Mouse (Mus musculus) kidney, adult 8-10 months (tissue): ENCODE measurements around the gene Got1.

Experiments used
- DNase-seq, 2 experiments: peaks; one replicate each; pipeline ENCODE4 v3.0.0; 2022

Gene Got1

DNA sequence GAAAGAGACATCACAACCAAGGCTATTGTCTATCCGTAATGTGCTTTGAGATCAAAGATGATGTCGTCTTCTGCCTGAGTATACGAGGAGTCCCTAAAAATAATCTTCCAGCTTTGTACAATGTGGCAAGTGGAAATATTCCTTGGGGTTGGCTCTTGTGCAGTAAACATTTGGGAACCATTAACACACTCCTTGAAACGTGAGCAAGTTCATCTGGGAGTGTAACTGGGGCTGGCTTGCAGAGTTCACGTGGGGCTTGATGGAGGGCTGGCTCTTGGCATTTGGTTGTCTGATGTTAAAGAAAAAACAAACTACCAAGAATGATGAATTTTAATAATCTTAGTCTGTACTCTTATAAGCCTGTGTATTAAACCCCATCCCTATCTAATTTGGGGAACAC is 45.0 kb downstream of the Got1 start:
- no peak for DNase-seq

DNA sequence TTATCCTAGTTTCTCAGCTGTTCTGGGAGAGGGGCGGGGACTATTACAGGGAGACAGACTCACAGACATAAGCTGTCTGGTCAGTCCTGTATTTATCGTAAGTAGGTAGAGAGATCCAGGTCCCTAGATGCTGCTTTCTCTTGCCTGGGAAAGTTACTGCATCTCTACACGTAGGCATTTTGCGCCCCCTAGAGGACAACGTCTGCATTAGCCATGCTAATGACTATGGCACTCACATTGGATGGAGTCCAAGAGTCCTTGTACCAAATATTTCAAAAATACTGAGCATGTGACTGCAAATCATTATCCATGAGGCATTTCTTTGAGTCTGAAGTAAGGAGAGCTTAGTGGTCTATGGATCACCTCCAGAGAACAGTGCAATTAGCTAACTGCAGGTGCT is 45.5 kb downstream of the Got1 start:
- peak; percentile 69 to 81 for DNase-seq

DNA sequence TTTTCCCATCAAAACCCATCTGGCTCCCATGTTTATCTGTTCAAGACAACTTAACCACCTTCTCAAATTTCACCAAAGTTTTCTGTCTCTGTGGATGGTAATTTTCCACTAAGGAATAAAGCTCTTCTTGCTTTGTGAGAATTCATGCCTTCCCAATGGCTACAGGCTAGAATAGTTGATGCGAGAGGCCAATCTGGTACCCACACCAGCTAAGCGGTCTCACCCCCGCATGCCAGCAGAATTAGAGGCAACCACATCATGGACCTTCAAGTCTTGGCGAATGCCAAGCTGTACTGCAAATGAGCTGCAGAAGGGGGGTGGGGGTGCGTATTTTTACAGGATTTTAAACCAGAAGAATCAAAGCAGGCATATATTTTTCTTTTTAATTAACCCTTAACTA is 47.0 kb downstream of the Got1 start:
- no peak for DNase-seq

DNA sequence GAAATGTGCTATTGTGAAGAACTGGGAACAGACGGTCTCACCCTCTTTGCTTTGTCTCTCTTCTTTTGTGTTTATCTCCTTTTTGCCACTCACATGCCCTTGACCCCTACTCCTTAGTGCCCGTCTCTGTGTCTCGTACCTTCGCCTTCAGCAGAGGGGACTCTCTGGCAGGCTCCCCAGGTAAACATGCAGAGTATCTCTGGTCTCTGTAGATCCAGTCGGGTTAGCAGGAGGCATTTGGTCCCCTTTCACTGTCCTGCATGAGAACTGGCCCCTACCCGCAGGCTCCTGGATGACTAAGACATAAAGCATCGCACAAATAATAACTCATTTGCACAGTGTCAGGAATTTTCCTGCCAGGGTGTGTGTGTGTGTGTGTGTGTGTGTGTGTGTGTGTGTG is 48.3 kb downstream of the Got1 start:
- no peak for DNase-seq

DNA sequence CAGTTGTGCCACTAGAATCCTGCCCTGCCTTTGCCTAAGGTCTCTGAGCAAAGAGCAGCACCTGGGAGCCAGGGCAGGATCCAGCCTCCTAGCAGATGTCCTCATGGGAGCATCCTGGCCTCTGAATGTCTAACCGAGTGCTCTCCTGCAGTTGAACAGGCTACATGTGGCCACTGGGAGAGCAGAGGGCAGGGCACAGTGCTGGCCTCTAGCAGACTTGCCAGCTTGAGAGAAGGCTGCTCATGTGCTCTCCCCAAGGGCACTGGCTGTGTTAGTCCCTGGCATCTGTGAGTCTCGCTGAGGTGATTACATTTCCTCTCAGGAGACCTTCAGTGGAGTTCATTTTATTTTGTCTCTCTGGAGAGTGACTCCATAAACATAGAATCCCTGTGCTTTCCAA is 48.8 kb downstream of the Got1 start:
- DNase-seq: peak; percentile 48 to 70

DNA sequence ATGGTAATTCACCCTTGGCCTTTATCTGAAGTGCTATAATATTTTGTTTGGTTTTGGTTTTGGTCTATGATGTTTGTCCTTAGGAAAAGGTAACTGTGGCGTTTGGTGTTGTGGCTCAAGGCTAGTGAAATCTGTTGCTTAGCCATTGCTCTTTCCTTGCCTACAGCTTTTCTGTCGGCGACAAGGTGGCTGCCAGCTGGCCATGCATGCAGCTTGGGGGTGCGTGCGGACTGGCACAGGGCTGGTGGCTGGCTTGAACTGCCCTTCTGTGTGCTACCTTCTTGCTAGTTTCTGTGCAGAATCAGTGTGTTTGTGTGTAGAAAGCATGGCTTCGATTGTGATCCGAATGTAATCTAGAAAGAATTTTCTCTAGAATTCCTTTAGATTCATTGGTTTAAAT is 51.6 kb downstream of the Got1 start:
- DNase-seq: no peak

DNA sequence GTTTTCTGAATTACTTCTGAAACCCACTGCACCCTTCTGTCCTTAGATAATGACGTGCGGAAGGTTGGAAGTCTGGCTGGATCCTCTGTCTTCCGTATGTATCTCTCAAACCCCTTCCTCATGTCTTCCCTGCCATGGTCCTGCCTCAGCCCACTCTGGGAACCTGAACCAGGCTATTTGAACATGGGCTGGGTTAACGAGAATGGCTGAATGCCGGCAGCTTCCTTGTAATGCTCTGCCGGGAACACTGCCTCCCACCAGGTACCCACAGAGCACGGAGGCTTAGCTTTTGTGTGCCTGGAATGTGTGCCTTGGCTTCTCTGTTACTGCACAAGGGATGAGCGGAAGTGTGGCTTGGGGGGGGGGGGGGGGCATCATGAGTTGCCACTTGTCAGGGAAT is 52.1 kb downstream of the Got1 start:
- DNase-seq: no peak

DNA sequence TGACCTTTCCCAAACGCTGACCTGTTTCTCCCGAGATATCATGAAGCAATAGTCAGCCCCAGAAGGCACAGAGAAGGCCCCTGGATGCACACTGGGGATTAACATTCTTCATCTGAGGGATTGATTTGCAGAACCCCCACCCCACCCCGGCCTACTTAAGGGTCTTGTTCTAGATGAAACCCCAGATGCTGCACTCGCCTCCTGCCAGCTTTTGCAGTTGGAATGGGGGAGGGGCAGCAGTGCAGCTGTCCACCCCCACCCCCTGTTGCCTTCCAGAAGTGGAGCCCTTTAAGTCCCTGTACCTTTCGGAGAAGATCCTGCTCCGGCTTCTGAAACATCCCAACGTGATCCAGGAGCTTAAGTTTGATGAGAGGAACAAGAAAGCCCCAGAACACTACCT is 55.1 kb downstream of the Got1 start:
- no peak for DNase-seq

DNA sequence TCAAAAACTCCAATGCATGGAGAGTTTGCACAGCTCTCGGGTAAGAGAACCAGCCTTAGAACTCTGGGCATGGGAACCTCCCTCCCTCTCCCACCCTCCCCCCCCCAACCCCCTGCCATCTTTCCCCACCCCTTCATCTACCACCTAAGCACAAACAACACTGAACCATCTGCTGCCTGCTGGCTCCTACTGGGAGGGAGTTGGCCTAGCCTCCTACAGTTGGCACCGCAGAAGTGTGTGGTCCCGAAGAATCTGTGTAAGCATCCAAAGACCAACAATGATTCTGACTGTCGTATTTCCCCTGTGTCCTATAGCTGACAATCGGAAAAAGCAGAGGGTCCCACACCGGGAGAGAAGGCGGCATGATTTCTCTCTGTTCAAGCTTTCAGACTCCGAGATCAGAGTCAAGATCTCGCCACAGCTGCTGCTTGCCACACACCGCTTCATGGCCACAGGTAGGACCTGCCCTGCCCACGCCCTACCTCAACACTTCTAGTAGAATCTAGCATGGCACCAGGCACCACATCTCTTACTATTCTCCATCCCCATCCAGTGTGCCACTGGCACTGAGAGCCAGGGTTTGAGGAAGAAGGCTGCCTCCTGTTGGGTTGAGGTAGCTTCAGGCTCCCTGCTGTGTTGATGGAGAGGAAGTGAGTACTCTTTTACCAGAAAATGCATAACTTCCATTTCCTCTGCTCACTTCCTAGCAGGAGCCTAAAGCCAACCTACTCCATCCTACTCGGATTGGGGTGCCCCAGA is 56.3 kb downstream of the Got1 start:
- DNase-seq: no peak

DNA sequence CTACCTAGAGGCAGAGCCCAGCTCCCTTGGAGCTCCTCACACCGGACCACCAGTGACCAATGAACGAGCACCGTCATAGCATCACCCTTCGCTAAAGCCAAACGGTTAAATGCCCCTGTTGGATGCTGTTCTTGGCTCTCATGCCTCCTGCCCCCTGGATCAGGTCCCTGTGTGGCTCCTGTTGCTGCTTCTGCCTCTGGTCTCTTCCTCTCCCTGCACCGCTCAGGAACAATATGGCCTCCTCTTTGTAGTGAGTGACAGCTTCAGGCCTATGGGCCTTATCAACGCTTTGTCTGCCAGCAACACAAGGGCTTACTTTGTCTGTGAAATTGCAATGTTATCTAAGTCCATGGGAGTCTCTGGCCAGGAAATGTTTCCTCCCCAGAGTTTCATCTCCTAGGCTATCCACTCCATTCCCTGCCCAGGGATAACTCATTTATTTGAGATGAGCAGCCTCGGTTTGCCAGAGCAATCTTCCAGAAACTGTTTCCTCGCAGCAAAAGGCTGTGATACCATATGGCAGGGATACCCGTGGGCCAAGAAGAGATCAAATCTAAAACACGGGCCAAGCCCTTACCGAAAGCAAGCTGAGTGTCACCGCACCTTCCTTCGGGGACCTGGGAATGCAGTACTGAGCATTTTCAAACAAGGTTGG is 58.7 kb downstream of the Got1 start:
- no peak for DNase-seq

DNA sequence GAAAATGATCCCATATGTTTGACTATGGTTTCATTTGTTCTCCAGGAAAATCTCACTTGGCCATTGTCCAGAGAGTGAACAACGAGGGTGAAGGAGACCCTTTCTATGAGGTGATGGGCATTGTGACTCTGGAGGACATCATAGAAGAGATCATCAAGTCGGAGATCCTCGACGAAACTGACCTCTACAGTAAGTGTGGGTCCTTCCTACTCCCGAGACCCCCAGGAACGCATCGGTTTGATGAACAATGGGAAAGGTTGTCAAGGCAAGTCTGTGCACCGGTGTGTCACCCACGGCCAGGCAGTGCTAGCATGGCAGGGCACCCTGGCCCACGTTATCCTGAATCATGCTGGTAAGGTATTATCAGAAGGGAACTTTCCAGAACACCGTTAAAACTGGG is 59.3 kb downstream of the Got1 start:
- DNase-seq: no peak

DNA sequence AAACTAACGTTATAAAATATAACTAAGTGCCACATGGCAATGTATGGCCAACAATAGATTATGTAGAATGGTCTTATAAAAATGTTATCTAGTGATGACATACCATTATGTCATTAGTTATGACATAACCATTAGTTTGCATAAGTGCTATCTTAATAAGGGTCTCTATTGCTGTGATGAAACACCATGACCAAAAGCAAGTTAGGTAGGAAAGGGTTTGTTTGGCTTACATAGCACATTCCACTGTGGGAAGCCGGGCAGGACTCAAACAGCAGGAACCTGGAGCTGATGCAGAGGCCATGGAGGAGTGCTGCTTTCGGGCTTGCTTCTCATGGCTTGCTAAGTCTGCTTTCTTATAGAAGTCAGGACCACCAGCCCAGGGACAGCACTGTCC is 60.1 kb downstream of the Got1 start:
- no peak for DNase-seq

DNA sequence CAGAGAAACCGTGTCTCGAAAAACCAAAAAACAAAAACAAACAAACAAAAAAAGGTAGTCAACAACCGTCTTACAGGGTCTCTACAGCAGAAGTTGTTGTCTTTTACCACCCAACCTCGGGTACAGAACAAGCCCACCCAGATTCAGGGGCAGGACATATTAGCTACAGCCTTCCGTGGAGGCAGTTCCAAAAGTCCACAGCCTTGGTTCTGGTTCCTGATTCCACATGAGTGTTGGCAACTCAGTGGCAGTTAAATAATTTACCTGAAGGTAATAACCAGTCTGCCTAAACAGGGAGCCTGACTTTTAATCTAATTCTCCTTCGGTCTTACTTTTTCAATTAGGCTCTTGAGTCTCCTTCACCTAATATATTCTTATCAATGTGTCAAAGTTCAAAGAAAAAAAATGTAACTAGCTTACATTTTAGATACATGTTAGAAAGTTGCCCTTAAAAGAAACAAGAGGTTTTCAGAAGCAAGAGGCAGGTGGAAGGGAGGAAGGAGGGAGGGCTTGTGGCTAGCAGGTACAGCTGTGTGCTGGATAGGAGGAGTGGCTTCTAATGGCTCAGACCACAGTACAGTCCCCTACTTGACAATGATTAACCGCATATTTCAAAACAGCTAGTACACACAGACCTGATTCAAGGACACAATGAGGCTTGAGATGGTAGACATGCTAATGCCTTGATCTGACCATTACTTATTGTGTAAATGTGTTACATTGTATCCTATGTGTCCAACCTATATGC is 60.7 kb downstream of the Got1 start:
- DNase-seq: peak; percentile 66 to 90

DNA sequence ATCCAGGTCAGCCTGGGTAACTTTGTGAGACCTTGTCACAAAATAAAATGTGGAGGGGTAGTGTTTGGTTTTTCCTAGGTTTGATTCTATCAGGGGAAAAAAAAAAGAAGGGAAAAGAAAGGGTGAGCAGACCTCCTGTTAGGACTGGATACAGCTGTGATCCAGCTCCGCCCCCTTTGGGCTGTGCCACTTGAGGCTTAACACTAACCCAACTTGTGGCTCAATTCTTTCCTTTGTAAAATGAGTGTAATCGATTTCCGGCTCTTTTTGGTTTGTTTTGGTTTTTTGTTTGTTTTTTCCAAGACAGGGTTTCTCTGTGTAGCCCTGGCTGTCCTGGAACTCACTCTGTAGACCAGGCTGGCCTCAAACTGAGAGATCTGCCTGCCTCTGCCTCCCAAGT is 62.3 kb downstream of the Got1 start:
- no peak for DNase-seq

DNA sequence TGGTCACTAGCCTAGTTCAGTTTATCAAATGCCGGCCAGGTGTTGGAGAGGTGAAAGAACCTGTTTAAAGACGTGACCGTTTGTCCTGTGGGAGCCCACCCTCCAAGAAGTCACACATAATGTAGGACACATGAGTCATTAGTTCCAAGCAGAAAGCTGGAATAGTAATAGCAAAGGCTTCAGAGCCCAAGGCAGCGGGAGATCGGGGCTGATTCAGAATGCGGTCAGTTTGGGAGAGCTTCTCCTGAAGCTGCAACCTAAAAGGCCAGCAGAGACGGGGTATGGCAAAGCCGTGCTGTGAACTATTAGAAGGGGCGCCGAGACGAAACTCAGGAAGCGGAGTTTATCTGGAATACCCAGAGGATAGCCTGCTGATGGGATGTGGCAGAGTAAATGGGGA is 63.9 kb downstream of the Got1 start:
- DNase-seq: no peak

DNA sequence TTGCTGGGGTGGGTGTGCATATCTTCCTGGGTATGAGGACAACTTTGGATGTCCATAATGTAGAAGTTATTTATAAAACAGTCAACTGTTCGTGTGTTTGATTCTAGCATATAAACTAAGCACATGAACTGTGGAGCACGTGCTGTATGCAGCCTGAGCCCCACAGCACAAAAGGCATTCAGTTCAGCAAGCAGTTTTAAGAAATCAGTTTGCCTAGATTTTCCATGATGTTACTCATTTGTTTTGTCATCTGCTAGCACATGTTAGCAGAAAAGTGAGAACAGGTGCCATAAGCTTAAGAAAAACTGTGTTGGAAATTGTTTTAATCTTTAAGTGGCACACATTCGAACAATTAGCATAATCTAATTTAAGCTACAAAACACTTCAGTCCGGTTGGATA is 64.5 kb downstream of the Got1 start:
- DNase-seq: no peak

DNA sequence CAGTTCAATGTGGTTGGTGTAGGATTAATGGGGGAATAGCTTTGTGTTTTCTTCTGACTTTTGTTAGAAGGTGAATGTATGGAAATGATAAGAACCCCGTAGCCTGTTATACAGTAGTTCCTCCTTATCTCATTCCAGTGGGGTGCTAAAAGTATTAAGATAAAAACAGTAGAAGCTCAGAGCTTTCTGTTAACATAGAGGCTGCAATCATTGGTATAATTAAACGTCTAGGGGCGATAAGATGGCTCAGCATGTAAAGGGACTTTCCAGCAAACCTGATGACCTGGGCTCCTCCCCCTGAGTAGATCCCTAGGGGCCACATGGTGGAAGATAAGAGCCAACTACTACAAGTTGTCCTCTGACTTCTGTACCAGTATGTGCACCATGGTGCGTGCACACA is 71.4 kb downstream of the Got1 start:
- DNase-seq: no peak

DNA sequence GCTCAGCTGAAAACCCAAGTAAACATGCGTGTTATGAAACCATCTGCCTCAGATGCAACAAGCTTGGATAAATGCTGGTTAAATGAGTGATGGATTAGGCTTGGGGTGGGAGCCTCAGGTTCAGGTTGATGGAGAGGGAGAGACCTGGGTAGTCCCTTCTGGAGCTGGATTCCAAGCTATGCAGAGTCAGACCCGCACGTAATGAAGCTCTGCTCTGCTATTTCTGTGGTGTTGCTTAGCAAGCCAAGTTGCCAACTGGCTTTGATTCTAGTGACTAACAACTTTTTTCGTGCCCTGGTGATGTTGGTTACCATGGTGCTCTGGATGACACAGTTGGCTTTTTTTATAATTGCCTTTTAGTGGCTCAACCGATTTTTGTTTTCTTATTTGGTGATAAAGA is 72.2 kb downstream of the Got1 start:
- no peak for DNase-seq

DNA sequence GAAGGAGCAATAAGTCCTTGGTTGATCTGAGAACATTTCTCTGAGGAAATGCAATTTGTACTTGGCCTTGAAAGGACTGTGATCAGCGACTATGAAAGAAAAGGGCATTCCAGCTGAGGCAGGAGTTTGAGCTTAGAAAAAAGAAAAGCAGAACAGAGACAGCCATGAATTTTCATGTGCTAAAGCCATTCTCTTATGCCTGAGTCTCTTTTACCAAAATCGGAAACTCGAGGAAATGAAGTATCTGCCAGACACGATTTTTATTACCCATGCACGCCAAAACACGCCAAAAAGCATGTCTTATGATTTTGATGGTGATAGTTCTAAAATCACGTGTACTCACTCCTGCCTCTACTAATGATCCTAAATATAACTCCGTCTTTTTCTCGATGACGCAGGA is 72.8 kb downstream of the Got1 start:
- DNase-seq: no peak
